Mouse (Mus musculus) small intestine, adult 2 months (tissue): ENCODE results near the gene Slc16a2. TPM values are rescaled to one million over a fixed set of nuclear protein-coding genes. Genes with fewer than 3 reads are reported as not detected.

Experiments used
- H3K27ac ChIP-seq: fragments of 200-500 bp; 2 replicates; pipeline ENCODE4 v1.5.1; 2012; ENCODE audit warnings: low read depth, low read length, control low read depth, inconsistent platforms; ENCODE audit not compliant: insufficient read depth
- H3K27me3 ChIP-seq: fragments of 200-500 bp; 2 replicates; pipeline ENCODE4 v1.6.1; 2012; ENCODE audit warnings: mild to moderate bottlenecking, moderate library complexity, low read length, inconsistent platforms; ENCODE audit not compliant: control insufficient read depth, insufficient read depth
- H3K36me3 ChIP-seq: fragments of 200-500 bp; 2 replicates; pipeline ENCODE4 v1.6.1; 2012; ENCODE audit warnings: mild to moderate bottlenecking, low read length, control low read depth, inconsistent platforms; ENCODE audit not compliant: control insufficient read depth, insufficient read depth
- H3K4me1 ChIP-seq: fragments of 200-500 bp; 2 replicates; pipeline ENCODE4 v1.6.1; 2012; ENCODE audit warnings: low read length, inconsistent platforms, mixed read lengths; ENCODE audit not compliant: control insufficient read depth, insufficient read depth, insufficient read length
- H3K4me3 ChIP-seq: fragments of 200-500 bp; 2 replicates; pipeline ENCODE4 v1.5.1; 2012; ENCODE audit warnings: low read depth, mild to moderate bottlenecking, control low read depth, inconsistent platforms, low read length, moderate library complexity
- CTCF ChIP-seq: fragments of 200-500 bp; IDR thresholded peaks from 2 replicates; pipeline ENCODE4 v1.5.1; 2012; ENCODE audit warnings: low read depth, mild to moderate bottlenecking, control low read depth, inconsistent platforms, low read length, moderate library complexity, mixed read lengths; ENCODE audit not compliant: insufficient replicate concordance, insufficient read length; ENCODE audit errors: extremely low read depth
- POLR2A ChIP-seq: fragments of 200-500 bp; IDR thresholded peaks from 2 replicates; pipeline ENCODE4 v1.6.1; 2012; ENCODE audit warnings: low read depth, mild to moderate bottlenecking, control low read depth, inconsistent platforms, low read length, moderate library complexity
- WGBS: fragments of 180-500 bp; shearing (Covaris S2); methylation state at CpG from one replicate; pipeline ENCODE4 v1.1.7; 2018; 5-methylcytosine and 5-hydroxymethylcytosine counted together
- polyA plus RNA-seq: library from polyadenylated mRNA; depleted of rRNA; stranded (reverse); fragments of >200 nt; gene quantifications from 2 replicates; pipeline ENCODE4 v1.2.3, GENCODE M21; 2012

Slc16a2 gene
- polyA plus RNA-seq, 1 experiment: 1.9 TPM

DNA sequence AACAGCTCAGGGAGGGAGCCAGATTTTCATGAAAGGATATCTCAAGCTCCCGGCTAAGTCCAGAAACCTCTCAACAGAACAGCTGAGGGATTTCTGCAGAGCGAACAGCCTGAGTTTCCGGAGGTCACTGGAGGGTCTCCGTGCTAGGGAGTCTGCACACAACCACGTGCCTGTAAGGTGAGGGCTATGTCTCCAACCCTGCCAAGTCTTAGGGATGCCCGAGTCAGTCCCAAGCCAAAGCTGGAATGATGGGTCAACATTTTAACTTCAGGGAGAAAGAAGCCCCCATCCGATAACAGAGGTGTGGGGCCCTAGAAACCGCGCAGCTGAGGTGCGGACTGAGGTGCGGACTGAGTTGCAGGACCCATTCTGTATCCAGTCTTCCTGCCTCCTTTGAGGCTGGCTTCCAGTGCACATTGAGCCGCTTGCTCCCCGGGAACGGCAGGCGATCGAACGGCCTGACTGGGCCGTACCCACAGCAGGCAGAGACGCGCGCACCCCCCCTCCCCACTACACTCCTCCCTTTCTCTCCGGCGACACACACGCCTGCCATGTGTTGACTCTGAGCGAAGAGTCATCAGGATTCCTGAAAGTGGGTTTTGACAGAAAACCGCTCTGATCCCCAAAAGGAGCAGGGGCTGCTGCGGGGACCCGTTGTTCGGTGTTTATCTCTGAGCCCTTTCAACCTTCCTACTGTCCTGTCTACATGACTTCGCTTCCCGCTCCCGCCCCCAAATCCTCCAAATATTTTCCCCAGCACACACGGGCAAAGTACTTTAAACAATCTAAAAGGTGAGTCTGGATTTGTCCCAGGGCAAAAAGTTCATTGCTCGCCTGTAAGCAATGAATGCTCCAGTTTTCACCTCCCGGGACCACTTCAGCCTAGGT is 1.2 kb downstream of the Slc16a2 start:
- 27% methylated on average over 35 of the region's 35 CpGs for WGBS
- Histone ChIP-seq H3K36me3 (no peaks in the 10 kb centered on the region), H3K27me3 (no peaks in the 10 kb centered on the region; the same call in 1 of the 2 replicates), H3K4me3 (peak overlapping the region; percentile 63), H3K27ac (no peak overlapping the region), H3K4me1 (peaks cover 2% of the 10 kb centered on the region; the same call in 1 of the 2 replicates)
- TF ChIP-seq CTCF (no peak), POLR2A (no peak)

DNA sequence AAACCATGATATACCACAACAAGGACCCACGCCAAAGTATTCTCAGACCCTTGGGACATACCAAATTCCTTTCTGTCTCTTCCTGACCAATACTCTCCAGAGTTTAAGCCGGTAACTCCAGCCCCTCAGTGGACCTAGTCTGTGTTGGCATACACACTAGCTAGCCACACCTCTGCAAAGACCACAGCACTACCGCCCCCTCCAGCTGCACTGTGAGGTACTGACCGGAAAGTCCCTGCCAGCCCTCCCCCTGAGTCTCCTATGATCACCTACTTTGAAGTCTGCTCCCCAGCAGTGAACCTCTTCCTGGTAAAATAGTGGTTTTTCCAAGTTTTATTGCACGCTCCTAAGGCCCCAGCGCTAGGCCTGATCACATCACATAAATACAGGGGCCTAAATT is 2.5 kb downstream of the Slc16a2 start:
- 76% methylated on average over 6 of the region's 6 CpGs for WGBS
- Histone ChIP-seq H3K4me1 (peaks cover 2% of the 10 kb centered on the region; the same call in 1 of the 2 replicates), H3K27me3 (no peaks in the 10 kb centered on the region; the same call in 1 of the 2 replicates), H3K27ac (no peak overlapping the region), H3K4me3 (no peak overlapping the region), H3K36me3 (no peaks in the 10 kb centered on the region)
- no peak for TF ChIP-seq CTCF
- no peak for TF ChIP-seq POLR2A

DNA sequence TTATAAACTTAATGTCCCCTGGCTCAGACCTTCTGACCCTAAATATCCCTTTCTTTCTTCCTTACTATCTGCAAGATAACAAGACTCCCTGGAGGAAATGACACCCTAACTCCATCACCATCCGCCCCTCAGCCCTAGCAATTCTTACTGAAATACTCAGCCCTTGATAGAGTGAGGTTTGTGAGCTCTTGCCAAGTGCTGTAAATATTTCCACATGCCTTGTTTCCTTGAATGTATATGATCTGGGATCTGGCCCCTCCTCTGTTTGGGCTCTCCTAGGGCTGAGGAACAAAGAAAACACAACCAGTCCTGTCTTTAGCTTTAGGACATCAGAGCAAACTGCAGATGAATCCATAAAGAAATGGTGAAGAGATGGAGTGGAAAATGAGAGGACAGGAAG is 9.1 kb downstream of the Slc16a2 start:
- Histone ChIP-seq H3K36me3 (no peaks in the 10 kb centered on the region), H3K27me3 (no peaks in the 10 kb centered on the region), H3K27ac (no peak overlapping the region), H3K4me1 (no peaks in the 10 kb centered on the region), H3K4me3 (no peak overlapping the region)
- 26% methylated on average over 1 of the region's 1 CpGs for WGBS
- TF ChIP-seq CTCF (no peak), POLR2A (no peak)

DNA sequence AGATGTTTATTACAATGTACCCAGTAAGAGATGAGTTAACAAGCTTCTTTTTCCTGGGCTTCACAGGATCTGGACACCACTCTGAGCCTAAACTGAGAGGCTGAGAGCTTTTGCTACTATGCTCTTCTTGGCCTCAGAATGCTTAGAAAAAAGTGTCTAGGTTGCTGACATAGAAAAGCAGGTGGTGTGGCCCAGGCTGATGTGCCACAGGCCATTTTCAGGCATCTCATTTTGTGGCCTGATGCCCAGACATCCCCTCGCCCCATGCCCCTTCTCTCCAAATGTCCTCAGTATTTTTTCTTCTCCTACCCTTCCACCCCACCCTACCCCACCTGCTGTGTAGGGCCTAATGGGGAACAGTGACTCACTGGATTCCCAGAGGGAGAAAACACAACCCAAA is 11.3 kb downstream of the Slc16a2 start:
- H3K4me1 ChIP-seq: no peaks in the 10 kb centered on the region
- no peak overlapping the region for H3K4me3 ChIP-seq
- H3K27me3 ChIP-seq: no peaks in the 10 kb centered on the region
- 95% methylated on average over 1 of the region's 1 CpGs for WGBS
- no peaks in the 10 kb centered on the region for H3K36me3 ChIP-seq
- H3K27ac ChIP-seq: no peak overlapping the region
- TF ChIP-seq CTCF (no peak), POLR2A (no peak)

DNA sequence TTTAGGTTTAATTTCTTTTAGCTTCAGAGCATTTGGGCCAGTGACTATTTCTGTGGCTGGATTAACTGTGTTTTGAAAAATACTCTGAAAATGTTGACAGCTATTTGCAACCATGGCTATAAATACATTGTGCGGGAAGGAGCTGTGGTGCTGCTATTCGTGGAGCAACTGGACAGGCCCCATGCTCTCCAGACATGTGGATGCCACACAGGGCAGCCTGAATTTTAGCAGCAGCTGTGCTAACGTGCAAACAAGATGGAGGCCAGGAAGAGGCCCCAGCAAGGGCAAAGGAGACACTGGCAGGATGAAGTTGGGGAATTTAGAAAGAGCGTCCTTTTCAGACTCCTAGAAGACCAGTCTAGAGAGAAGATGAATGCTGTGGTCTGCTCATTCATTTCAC is 15.4 kb downstream of the Slc16a2 start:
- H3K4me3 ChIP-seq: no peak overlapping the region
- WGBS: 82% methylated on average over 4 of the region's 4 CpGs
- no peaks in the 10 kb centered on the region for H3K36me3 ChIP-seq
- no peak overlapping the region for H3K27ac ChIP-seq
- TF ChIP-seq CTCF (no peak), POLR2A (no peak)
- no peaks in the 10 kb centered on the region for H3K4me1 ChIP-seq
- no peaks in the 10 kb centered on the region for H3K27me3 ChIP-seq

DNA sequence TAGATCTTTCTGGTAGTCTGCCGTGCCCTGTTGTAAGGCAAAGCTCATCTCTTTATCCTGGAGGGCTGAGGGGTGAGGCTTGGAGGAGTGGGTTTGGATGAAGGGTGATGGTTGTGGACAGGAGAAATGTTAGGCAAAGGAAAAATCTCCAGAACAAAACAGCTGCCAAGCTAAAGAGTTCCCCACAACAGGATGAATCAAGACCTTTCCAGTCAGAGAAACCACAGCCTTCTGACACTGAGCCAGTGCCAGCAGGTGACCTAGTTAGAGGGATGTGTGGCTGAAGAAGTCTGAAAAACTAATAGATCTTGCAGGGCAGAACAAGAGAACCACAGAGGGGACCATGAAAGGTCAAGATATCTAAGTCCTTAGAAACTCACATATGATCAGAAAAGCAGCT is 24.8 kb downstream of the Slc16a2 start:
- Histone ChIP-seq H3K36me3 (no peaks in the 10 kb centered on the region), H3K4me3 (no peak overlapping the region), H3K4me1 (no peaks in the 10 kb centered on the region), H3K27ac (no peak overlapping the region), H3K27me3 (no peaks in the 10 kb centered on the region)
- TF ChIP-seq CTCF (no peak), POLR2A (no peak)
- 90% methylated on average over 1 of the region's 1 CpGs for WGBS

DNA sequence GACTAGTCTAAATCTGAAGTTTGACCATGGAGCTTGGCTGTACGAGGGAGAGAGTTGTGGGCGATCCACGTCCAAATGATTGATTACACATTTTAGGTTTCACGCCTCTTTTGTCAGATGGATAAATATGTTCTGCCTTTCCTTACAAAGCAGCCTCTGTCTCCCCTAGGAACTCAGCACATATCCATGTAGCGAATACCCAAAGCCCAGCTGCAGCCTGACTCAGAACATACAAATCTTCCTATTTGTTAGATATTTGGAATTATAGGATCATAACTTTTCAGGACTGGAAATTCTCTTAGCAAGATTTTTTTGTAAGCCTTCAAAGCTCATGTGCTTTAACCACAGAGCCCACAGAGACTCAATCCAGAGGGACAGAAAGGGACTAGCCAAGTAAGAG is 26.3 kb downstream of the Slc16a2 start:
- WGBS: 84% methylated on average over 5 of the region's 5 CpGs

More for the DNA sequence above, 26.3 kb downstream of the Slc16a2 start:
- Histone ChIP-seq H3K27ac (no peak overlapping the region), H3K27me3 (no peaks in the 10 kb centered on the region), H3K4me1 (no peaks in the 10 kb centered on the region), H3K4me3 (no peak overlapping the region), H3K36me3 (no peaks in the 10 kb centered on the region)
- TF ChIP-seq CTCF: no peak
- TF ChIP-seq POLR2A: no peak
